Mouse (Mus musculus): ENCODE data around the gene Lclat1.

DNA sequence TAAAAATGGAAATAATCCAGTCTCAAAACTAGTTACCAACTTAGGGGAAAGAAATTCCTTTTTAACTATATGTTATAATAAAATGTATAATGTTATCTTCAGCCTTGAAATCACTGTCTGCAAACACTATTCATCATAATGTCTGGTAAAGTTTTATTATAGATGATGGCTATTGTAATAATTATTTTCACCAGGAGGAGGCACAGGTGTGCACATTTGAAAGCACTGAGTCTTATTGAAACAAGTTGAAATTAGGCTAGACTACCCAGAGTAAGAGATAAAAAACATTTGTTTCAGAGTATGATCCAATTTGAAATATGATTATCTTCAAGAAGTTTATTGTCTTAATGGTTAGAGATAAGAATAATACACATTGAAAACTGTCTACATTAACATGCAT lies 91.6 kb downstream of the Lclat1 start:
- TF ChIP-seq POLR2A (IDR thresholded peaks at IDR 0.05; ENCODE audit: borderline replicate concordance, low read depth, low read length), result no peak
- no peak for TF ChIP-seq CTCF (IDR thresholded peaks at IDR 0.05; ENCODE audit: low read depth, low read length)

All from bone marrow macrophage, adult 2 months (primary cell).